Mouse (Mus musculus) lung, embryonic 14.5 days (tissue): ENCODE measurements around the gene Ppp1r17. TPM values are rescaled to one million over a fixed set of nuclear protein-coding genes. Genes with fewer than 3 reads are reported as not detected.
A peak's percentile ranks its signal among the peaks of the same experiment; 100 is the strongest.

ENCODE experiments used
- ATAC-seq: fragments of 200-750 bp; cut with Nextera tagmentation; 2 replicates; pipeline ENCODE4 v1.8.0; 2017; ENCODE audit warnings: mild to moderate bottlenecking, moderate TSS enrichment, moderate library complexity; ENCODE audit not compliant: insufficient read depth
- DNase-seq: peaks from one replicate; pipeline ENCODE4 v3.0.0-alpha.2; 2015
- H3K27ac ChIP-seq: fragments of 300-500 bp; sonication (generic); 2 replicates; pipeline ENCODE4 v1.5.1; 2014; ENCODE audit warnings: low read depth, mild to moderate bottlenecking, moderate library complexity
- H3K27me3 ChIP-seq: fragments of 300-500 bp; sonication (generic); 2 replicates; pipeline ENCODE4 v1.6.1; 2014; ENCODE audit warnings: low read length, control low read depth; ENCODE audit not compliant: insufficient read depth
- H3K36me3 ChIP-seq: fragments of 300-500 bp; sonication (generic); 2 replicates; pipeline ENCODE4 v1.6.1; 2014; ENCODE audit warnings: control low read depth; ENCODE audit not compliant: insufficient read depth
- H3K4me1 ChIP-seq: fragments of 300-500 bp; sonication (generic); 2 replicates; pipeline ENCODE4 v1.6.1; 2014; ENCODE audit warnings: antibody characterized with exemption, control low read depth; ENCODE audit not compliant: insufficient read depth
- H3K4me2 ChIP-seq: fragments of 300-500 bp; sonication (generic); 2 replicates; pipeline ENCODE4 v1.6.1; 2014; ENCODE audit warnings: mild to moderate bottlenecking
- H3K4me3 ChIP-seq: fragments of 300-500 bp; sonication (generic); 2 replicates; pipeline ENCODE4 v1.5.1; 2014; ENCODE audit warnings: low read depth, low read length
- H3K9ac ChIP-seq: fragments of 300-500 bp; sonication (generic); 2 replicates; pipeline ENCODE4 v1.6.1; 2014
- H3K9me3 ChIP-seq: fragments of 300-500 bp; sonication (generic); 2 replicates; pipeline ENCODE4 v1.6.1; 2016; ENCODE audit warnings: low read depth, low read length, control low read depth
- CTCF ChIP-seq: IDR thresholded peaks from 2 replicates; pipeline ENCODE4 v1.5.1; 2016; ENCODE audit warnings: antibody characterized with exemption, low read depth
- WGBS: fragments of 180-500 bp; shearing (Covaris S2); extraction: QIAGEN DNeasy Blood & Tissue Kit; methylation state at CpG from one replicate; pipeline ENCODE4 v1.1.7; 2014; 5-methylcytosine and 5-hydroxymethylcytosine counted together
- polyA plus RNA-seq: library from polyadenylated mRNA; unstranded; fragments of >200 nt; fragmentation: Nextera tagmentation; extraction: Ambion mirVana; gene quantifications from 2 replicates; pipeline ENCODE4 v1.2.1, GENCODE M21; 2014

Ppp1r17 gene
- polyA plus RNA-seq, 1 experiment from 2014 or later = not detected

- Histone ChIP-seq H3K4me3 (no peak overlapping the region), H3K27ac (no peak overlapping the region), H3K36me3 (no peaks in the 10 kb centered on the region), H3K4me2 (no peak overlapping the region), H3K9me3 (no peaks in the 10 kb centered on the region), H3K27me3 (no peaks in the 10 kb centered on the region), H3K4me1 (no peaks in the 10 kb centered on the region), H3K9ac (no peak overlapping the region)
- 53% methylated on average over 6 of the region's 6 CpGs for WGBS
- DNase-seq = peak; percentile 71
- TF ChIP-seq CTCF = no peak
- no peak for ATAC-seq
These were observed 10.0 kb downstream of the Ppp1r17 start for GRCm38 (mm10) chr6:56027318-56027717.

GRCm38 (mm10) chr6:56027966-56028365 is 10.7 kb downstream of the Ppp1r17 start:
- Histone ChIP-seq H3K27me3 (no peaks in the 10 kb centered on the region), H3K4me3 (no peak overlapping the region), H3K4me1 (no peaks in the 10 kb centered on the region), H3K9ac (no peak overlapping the region), H3K4me2 (no peak overlapping the region), H3K27ac (no peak overlapping the region), H3K36me3 (no peaks in the 10 kb centered on the region), H3K9me3 (no peaks in the 10 kb centered on the region)
- no peak for TF ChIP-seq CTCF
- ATAC-seq = no peak
- peak; percentile 31 for DNase-seq
- 74% methylated on average over 5 of the region's 5 CpGs for WGBS

GRCm38 (mm10) chr6:56029986-56030385 is 12.7 kb downstream of the Ppp1r17 start:
- TF ChIP-seq CTCF = no peak
- H3K36me3 ChIP-seq = no peaks in the 10 kb centered on the region
- H3K4me3 ChIP-seq = no peak overlapping the region
- no peak overlapping the region for H3K4me2 ChIP-seq
- H3K27ac ChIP-seq = no peak overlapping the region
- no peak overlapping the region for H3K9ac ChIP-seq
- no peaks in the 10 kb centered on the region for H3K27me3 ChIP-seq
- WGBS = 56% methylated on average over 5 of the region's 5 CpGs
- H3K4me1 ChIP-seq = no peaks in the 10 kb centered on the region
- H3K9me3 ChIP-seq = no peaks in the 10 kb centered on the region
- ATAC-seq (no peak), DNase-seq (no peak)

GRCm38 (mm10) chr6:56032231-56032630 is 14.9 kb downstream of the Ppp1r17 start:
- H3K4me2 ChIP-seq = no peak overlapping the region
- WGBS = 75% methylated on average over 2 of the region's 2 CpGs
- no peak overlapping the region for H3K9ac ChIP-seq
- DNase-seq = no peak
- no peaks in the 10 kb centered on the region for H3K4me1 ChIP-seq
- no peaks in the 10 kb centered on the region for H3K9me3 ChIP-seq
- no peak for ATAC-seq
- H3K4me3 ChIP-seq = no peak overlapping the region
- no peak overlapping the region for H3K27ac ChIP-seq
- TF ChIP-seq CTCF = no peak
- no peaks in the 10 kb centered on the region for H3K36me3 ChIP-seq
- H3K27me3 ChIP-seq = no peaks in the 10 kb centered on the region

- no peak overlapping the region for H3K9ac ChIP-seq
- H3K4me2 ChIP-seq = no peak overlapping the region
- no peaks in the 10 kb centered on the region for H3K36me3 ChIP-seq
- H3K27ac ChIP-seq = no peak overlapping the region
- DNase-seq (no peak), ATAC-seq (no peak)
- no peaks in the 10 kb centered on the region for H3K4me1 ChIP-seq
- WGBS = 54% methylated on average over 10 of the region's 10 CpGs
- no peak for TF ChIP-seq CTCF
- no peaks in the 10 kb centered on the region for H3K9me3 ChIP-seq
- no peak overlapping the region for H3K4me3 ChIP-seq
- no peaks in the 10 kb centered on the region for H3K27me3 ChIP-seq
These were observed 17.8 kb downstream of the Ppp1r17 start for GRCm38 (mm10) chr6:56035054-56035453.

- no peak for ATAC-seq
- Histone ChIP-seq H3K4me3 (no peak overlapping the region), H3K27ac (no peak overlapping the region), H3K9me3 (no peaks in the 10 kb centered on the region), H3K36me3 (no peaks in the 10 kb centered on the region), H3K4me2 (no peak overlapping the region), H3K27me3 (no peaks in the 10 kb centered on the region), H3K9ac (no peak overlapping the region), H3K4me1 (no peaks in the 10 kb centered on the region)
- WGBS = 66% methylated on average over 4 of the region's 4 CpGs
- no peak for TF ChIP-seq CTCF
- DNase-seq = no peak
These were observed 22.3 kb downstream of the Ppp1r17 start for GRCm38 (mm10) chr6:56039476-56040055.

GRCm38 (mm10) chr6:56044270-56044669 is 27.0 kb downstream of the Ppp1r17 start:
- no peak for TF ChIP-seq CTCF
- no peak for ATAC-seq

GRCm38 (mm10) chr6:56044716-56045115 is 27.4 kb downstream of the Ppp1r17 start:
- Histone ChIP-seq H3K4me3 (no peak overlapping the region), H3K9me3 (no peaks in the 10 kb centered on the region), H3K27me3 (no peaks in the 10 kb centered on the region), H3K4me1 (no peaks in the 10 kb centered on the region), H3K4me2 (no peak overlapping the region), H3K9ac (no peak overlapping the region), H3K36me3 (no peaks in the 10 kb centered on the region), H3K27ac (no peak overlapping the region)
- 80% methylated on average over 1 of the region's 1 CpGs for WGBS
- ATAC-seq (no peak), DNase-seq (no peak)
- no peak for TF ChIP-seq CTCF

More at GRCm38 (mm10) chr6:56044270-56044669, 27.0 kb downstream of the Ppp1r17 start:
- DNase-seq = no peak
- Histone ChIP-seq H3K4me1 (no peaks in the 10 kb centered on the region), H3K4me3 (no peak overlapping the region), H3K27me3 (no peaks in the 10 kb centered on the region), H3K4me2 (no peak overlapping the region), H3K27ac (no peak overlapping the region), H3K9ac (no peak overlapping the region), H3K36me3 (no peaks in the 10 kb centered on the region), H3K9me3 (no peaks in the 10 kb centered on the region)
- whole genome bisulfite sequencing = 48% methylated on average over 5 of the region's 5 CpGs
